Mouse (Mus musculus): ENCODE results near the gene Olfr547. TPM values are rescaled to one million over a fixed set of nuclear protein-coding genes. Genes with fewer than 3 reads are reported as not detected.
A peak's percentile ranks its signal among the peaks of the same experiment; 100 is the strongest.

Olfr547 gene
- polyA plus RNA-seq, 1 experiment: not detected

- DNase-seq (ENCODE audit: low read depth): no peak
- TF ChIP-seq CTCF (IDR thresholded peaks at IDR 0.05; ENCODE audit: borderline replicate concordance, extremely low read depth, insufficient read depth, insufficient read length) (no peak), POLR2A (IDR thresholded peaks at IDR 0.05; ENCODE audit: borderline replicate concordance, extremely low read depth, insufficient read depth, insufficient read length, poor library complexity, severe bottlenecking) (no peak)
These were observed 20.4 kb upstream of the Olfr547 start for GRCm38 (mm10) chr7:102514144-102514543.

- DNase-seq (ENCODE audit: low read depth): peak; percentile 70
These were observed 18.1 kb upstream of the Olfr547 start for GRCm38 (mm10) chr7:102516261-102517050.

GRCm38 (mm10) chr7:102517051-102517335 lies 17.6 kb upstream of the Olfr547 start:
- TF ChIP-seq CTCF (IDR thresholded peaks at IDR 0.05; ENCODE audit: borderline replicate concordance, extremely low read depth, insufficient read depth, insufficient read length) (no peak), POLR2A (IDR thresholded peaks at IDR 0.05; ENCODE audit: borderline replicate concordance, extremely low read depth, insufficient read depth, insufficient read length, poor library complexity, severe bottlenecking) (no peak)

More at GRCm38 (mm10) chr7:102516261-102517050, 18.1 kb upstream of the Olfr547 start:
- TF ChIP-seq POLR2A (IDR thresholded peaks at IDR 0.05; ENCODE audit: borderline replicate concordance, extremely low read depth, insufficient read depth, insufficient read length, poor library complexity, severe bottlenecking) (no peak), CTCF (IDR thresholded peaks at IDR 0.05; ENCODE audit: borderline replicate concordance, extremely low read depth, insufficient read depth, insufficient read length) (no peak)

GRCm38 (mm10) chr7:102529052-102529451 lies 5.5 kb upstream of the Olfr547 start:
- TF ChIP-seq CTCF (IDR thresholded peaks at IDR 0.05; ENCODE audit: borderline replicate concordance, extremely low read depth, insufficient read depth, insufficient read length): no peak
- TF ChIP-seq POLR2A (IDR thresholded peaks at IDR 0.05; ENCODE audit: borderline replicate concordance, extremely low read depth, insufficient read depth, insufficient read length, poor library complexity, severe bottlenecking): no peak
- DNase-seq (ENCODE audit: low read depth): no peak

More at GRCm38 (mm10) chr7:102517051-102517335, 17.6 kb upstream of the Olfr547 start:
- peak; percentile 80 for DNase-seq (ENCODE audit: low read depth)

DNA sequence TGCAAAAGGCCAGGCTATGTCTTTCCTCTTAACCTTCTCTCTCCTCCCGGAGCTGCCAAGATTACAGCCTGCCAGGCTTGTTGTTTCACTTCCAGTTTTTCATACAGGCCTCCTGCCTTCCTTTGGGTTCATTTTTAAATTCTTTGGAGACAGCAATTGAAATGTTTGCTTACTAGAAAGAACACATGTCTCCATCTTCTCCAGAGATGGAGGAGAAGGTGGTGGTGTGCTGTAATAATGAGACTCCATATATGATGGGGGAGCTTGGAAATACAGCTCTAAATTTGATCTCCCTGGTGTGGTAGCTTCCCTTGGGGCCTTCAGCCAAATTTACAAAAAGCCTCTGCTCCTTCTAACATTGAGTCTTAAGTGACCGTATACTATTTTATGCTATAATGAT lies 6.0 kb downstream of the Olfr547 start, which contains the start of gene Olfr548-ps1:
Olfr548-ps1 (plus strand) TSS at position 301 of the 400 bp plus-strand sequence.
- no peak for DNase-seq (ENCODE audit: low read depth)
- no peak for TF ChIP-seq CTCF (IDR thresholded peaks at IDR 0.05; ENCODE audit: borderline replicate concordance, extremely low read depth, insufficient read depth, insufficient read length)
- no peak for TF ChIP-seq POLR2A (IDR thresholded peaks at IDR 0.05; ENCODE audit: borderline replicate concordance, extremely low read depth, insufficient read depth, insufficient read length, poor library complexity, severe bottlenecking)

GRCm38 (mm10) chr7:102541251-102541650 lies 6.7 kb downstream of the Olfr547 start:
- DNase-seq (ENCODE audit: low read depth): no peak
- TF ChIP-seq CTCF (IDR thresholded peaks at IDR 0.05; ENCODE audit: borderline replicate concordance, extremely low read depth, insufficient read depth, insufficient read length): no peak
- no peak for TF ChIP-seq POLR2A (IDR thresholded peaks at IDR 0.05; ENCODE audit: borderline replicate concordance, extremely low read depth, insufficient read depth, insufficient read length, poor library complexity, severe bottlenecking)

- DNase-seq (ENCODE audit: low read depth): no peak
- no peak for TF ChIP-seq POLR2A (IDR thresholded peaks at IDR 0.05; ENCODE audit: borderline replicate concordance, extremely low read depth, insufficient read depth, insufficient read length, poor library complexity, severe bottlenecking)
- no peak for TF ChIP-seq CTCF (IDR thresholded peaks at IDR 0.05; ENCODE audit: borderline replicate concordance, extremely low read depth, insufficient read depth, insufficient read length)
These were observed 15.0 kb downstream of the Olfr547 start, which contains the start of gene Olfr549 for GRCm38 (mm10) chr7:102549570-102549969. Gene Olfr549, plus strand, starts transcription at chr7:102549870.

- no peak for DNase-seq (ENCODE audit: low read depth)
- TF ChIP-seq POLR2A (IDR thresholded peaks at IDR 0.05; ENCODE audit: borderline replicate concordance, extremely low read depth, insufficient read depth, insufficient read length, poor library complexity, severe bottlenecking) (no peak), CTCF (IDR thresholded peaks at IDR 0.05; ENCODE audit: borderline replicate concordance, extremely low read depth, insufficient read depth, insufficient read length) (no peak)
These were observed 18.7 kb downstream of the Olfr547 start for GRCm38 (mm10) chr7:102553279-102553678.

GRCm38 (mm10) chr7:102564999-102565997 lies 30.7 kb downstream of the Olfr547 start, which contains the start of gene Trim21:
Gene Trim21, minus strand, starts transcription at chr7:102565486.
- TF ChIP-seq POLR2A (IDR thresholded peaks at IDR 0.05; ENCODE audit: borderline replicate concordance, extremely low read depth, insufficient read depth, insufficient read length, poor library complexity, severe bottlenecking) (no peak), CTCF (IDR thresholded peaks at IDR 0.05; ENCODE audit: borderline replicate concordance, extremely low read depth, insufficient read depth, insufficient read length) (no peak)
- peak; percentile 60 for DNase-seq (ENCODE audit: low read depth)

DNA sequence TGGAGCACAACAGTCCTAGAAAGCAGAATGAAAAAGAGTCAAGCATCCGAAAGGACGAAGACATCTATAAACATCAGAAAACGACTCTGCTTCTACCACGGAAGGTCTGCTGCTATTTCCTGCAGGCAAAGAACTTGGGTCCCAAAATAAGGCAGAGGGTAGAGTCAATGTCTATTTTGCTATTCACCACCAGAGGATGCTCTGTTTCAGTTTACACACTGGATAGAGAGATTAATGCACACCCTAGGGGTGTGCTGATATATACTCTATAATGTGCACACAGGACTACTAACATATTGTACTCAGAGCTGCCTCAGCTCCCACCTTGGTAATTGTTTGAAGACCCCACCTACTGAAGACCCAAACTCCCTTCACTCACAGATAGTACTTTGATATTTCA lies 31.7 kb downstream of the Olfr547 start:
- no peak for DNase-seq (ENCODE audit: low read depth)
- no peak for TF ChIP-seq CTCF (IDR thresholded peaks at IDR 0.05; ENCODE audit: borderline replicate concordance, extremely low read depth, insufficient read depth, insufficient read length)
- no peak for TF ChIP-seq POLR2A (IDR thresholded peaks at IDR 0.05; ENCODE audit: borderline replicate concordance, extremely low read depth, insufficient read depth, insufficient read length, poor library complexity, severe bottlenecking)

GRCm38 (mm10) chr7:102571142-102571541 lies 36.6 kb downstream of the Olfr547 start, which contains the start of gene Olfr550:
Gene Olfr550, plus strand, starts transcription at chr7:102571442.
- no peak for DNase-seq (ENCODE audit: low read depth)
- TF ChIP-seq POLR2A (IDR thresholded peaks at IDR 0.05; ENCODE audit: borderline replicate concordance, extremely low read depth, insufficient read depth, insufficient read length, poor library complexity, severe bottlenecking) (no peak), CTCF (IDR thresholded peaks at IDR 0.05; ENCODE audit: borderline replicate concordance, extremely low read depth, insufficient read depth, insufficient read length) (no peak)
